Mouse (Mus musculus) embryonic facial prominence, embryonic 13.5 days (tissue): ENCODE measurements around the gene Ptprq. TPM values are rescaled to one million over a fixed set of nuclear protein-coding genes. Genes with fewer than 3 reads are reported as not detected.
A peak's percentile ranks its signal among the peaks of the same experiment; 100 is the strongest.

ENCODE experiments used
- ATAC-seq: fragments of 200-750 bp; cut with Nextera tagmentation; 2 replicates; pipeline ENCODE4 v1.8.0; 2017; ENCODE audit warnings: low read depth; ENCODE audit not compliant: insufficient number of reproducible peaks, insufficient read depth, low FRiP score, low TSS enrichment
- H3K27ac ChIP-seq: fragments of 300-500 bp; sonication (generic); 2 replicates; pipeline ENCODE4 v1.5.1; 2015; ENCODE audit warnings: moderate library complexity, mild to moderate bottlenecking, inconsistent platforms
- H3K27me3 ChIP-seq: fragments of 300-500 bp; sonication (generic); 2 replicates; pipeline ENCODE4 v1.6.1; 2015; ENCODE audit warnings: mild to moderate bottlenecking, inconsistent platforms
- H3K36me3 ChIP-seq: fragments of 300-500 bp; sonication (generic); 2 replicates; pipeline ENCODE4 v1.6.1; 2015; ENCODE audit warnings: mild to moderate bottlenecking, inconsistent platforms
- H3K4me1 ChIP-seq: fragments of 300-500 bp; sonication (generic); 2 replicates; pipeline ENCODE4 v1.6.1; 2015; ENCODE audit warnings: inconsistent platforms
- H3K4me2 ChIP-seq: fragments of 300-500 bp; sonication (generic); 2 replicates; pipeline ENCODE4 v1.6.1; 2015; ENCODE audit warnings: moderate library complexity, mild to moderate bottlenecking, inconsistent platforms
- H3K4me3 ChIP-seq: fragments of 300-500 bp; sonication (generic); 2 replicates; pipeline ENCODE4 v1.5.1; 2015; ENCODE audit warnings: mild to moderate bottlenecking, inconsistent platforms
- H3K9ac ChIP-seq: fragments of 300-500 bp; sonication (generic); 2 replicates; pipeline ENCODE4 v1.6.1; 2015; ENCODE audit warnings: mild to moderate bottlenecking, inconsistent platforms
- H3K9me3 ChIP-seq: fragments of 300-500 bp; sonication (generic); 2 replicates; pipeline ENCODE4 v1.6.1; 2016; ENCODE audit warnings: inconsistent platforms
- WGBS: fragments of 180-500 bp; shearing (Covaris S2); methylation state at CpG from one replicate; pipeline ENCODE4 v1.1.7; 2015; ENCODE audit warnings: mixed read lengths; 5-methylcytosine and 5-hydroxymethylcytosine counted together
- polyA plus RNA-seq: library from polyadenylated mRNA; unstranded; fragments of >200 nt; fragmentation: Nextera tagmentation; extraction: Ambion mirVana; gene quantifications from 2 replicates; pipeline ENCODE4 v1.2.1, GENCODE M21; 2015

Gene Ptprq
- polyA plus RNA-seq, 1 experiment from 2014 or later, result 0.13 TPM

GRCm38 (mm10) chr10:107626648-107627047 lies 93.2 kb downstream of the Ptprq start:
- no peaks in the 10 kb centered on the region for H3K9me3 ChIP-seq
- H3K4me2 ChIP-seq, result no peak overlapping the region
- H3K36me3 ChIP-seq, result no peaks in the 10 kb centered on the region
- no peak overlapping the region for H3K27ac ChIP-seq
- no peak for ATAC-seq
- WGBS, result 48% methylated on average over 1 of the region's 1 CpGs
- H3K27me3 ChIP-seq, result no peaks in the 10 kb centered on the region
- no peaks in the 10 kb centered on the region for H3K4me1 ChIP-seq
- no peak overlapping the region for H3K9ac ChIP-seq
- no peak overlapping the region for H3K4me3 ChIP-seq

- ATAC-seq, result no peak
- H3K4me3 ChIP-seq, result no peak overlapping the region
- no peak overlapping the region for H3K9ac ChIP-seq
- H3K27ac ChIP-seq, result no peak overlapping the region
- no peak overlapping the region for H3K4me2 ChIP-seq
- 78% methylated on average over 4 of the region's 4 CpGs for WGBS
- H3K36me3 ChIP-seq, result no peaks in the 10 kb centered on the region
- no peaks in the 10 kb centered on the region for H3K27me3 ChIP-seq
- H3K9me3 ChIP-seq, result no peaks in the 10 kb centered on the region
- H3K4me1 ChIP-seq, result no peaks in the 10 kb centered on the region
Observed at GRCm38 (mm10) chr10:107624211-107624610, 95.6 kb downstream of the Ptprq start.

- no peak for ATAC-seq
- H3K4me1 ChIP-seq, result no peaks in the 10 kb centered on the region
- H3K36me3 ChIP-seq, result no peaks in the 10 kb centered on the region
- H3K27me3 ChIP-seq, result no peaks in the 10 kb centered on the region
- 19% methylated on average over 2 of the region's 2 CpGs for WGBS
- no peak overlapping the region for H3K9ac ChIP-seq
- no peak overlapping the region for H3K4me3 ChIP-seq
- no peak overlapping the region for H3K27ac ChIP-seq
- H3K9me3 ChIP-seq, result no peaks in the 10 kb centered on the region
- no peak overlapping the region for H3K4me2 ChIP-seq
Observed at GRCm38 (mm10) chr10:107615460-107615859, 104.4 kb downstream of the Ptprq start.

DNA sequence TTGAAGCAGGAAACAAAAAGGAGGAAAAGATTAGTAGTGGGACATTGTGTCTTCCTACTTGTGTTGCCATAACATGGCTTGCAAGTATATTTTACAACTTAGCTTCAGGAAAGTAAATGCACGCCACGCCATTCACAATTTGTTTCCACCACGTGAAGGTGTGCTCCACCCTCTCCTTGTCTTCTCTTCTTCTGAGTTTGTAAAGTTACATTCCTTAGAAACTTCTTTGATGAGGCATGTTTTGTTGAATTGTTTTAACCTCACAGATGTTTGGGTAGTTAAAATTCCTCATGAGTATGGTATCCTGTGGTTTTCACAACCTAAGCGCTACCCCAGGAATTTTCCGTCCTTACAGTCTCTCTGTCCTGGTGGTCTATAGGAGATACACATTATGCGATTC lies 118.5 kb downstream of the Ptprq start:
- Histone ChIP-seq H3K27me3 (no peaks in the 10 kb centered on the region), H3K4me3 (no peak overlapping the region), H3K9ac (no peak overlapping the region), H3K36me3 (no peaks in the 10 kb centered on the region), H3K4me2 (no peak overlapping the region), H3K9me3 (no peaks in the 10 kb centered on the region), H3K4me1 (no peaks in the 10 kb centered on the region; the same call in 1 of the 2 replicates), H3K27ac (no peak overlapping the region)
- 83% methylated on average over 6 of the region's 6 CpGs for WGBS
- no peak for ATAC-seq

DNA sequence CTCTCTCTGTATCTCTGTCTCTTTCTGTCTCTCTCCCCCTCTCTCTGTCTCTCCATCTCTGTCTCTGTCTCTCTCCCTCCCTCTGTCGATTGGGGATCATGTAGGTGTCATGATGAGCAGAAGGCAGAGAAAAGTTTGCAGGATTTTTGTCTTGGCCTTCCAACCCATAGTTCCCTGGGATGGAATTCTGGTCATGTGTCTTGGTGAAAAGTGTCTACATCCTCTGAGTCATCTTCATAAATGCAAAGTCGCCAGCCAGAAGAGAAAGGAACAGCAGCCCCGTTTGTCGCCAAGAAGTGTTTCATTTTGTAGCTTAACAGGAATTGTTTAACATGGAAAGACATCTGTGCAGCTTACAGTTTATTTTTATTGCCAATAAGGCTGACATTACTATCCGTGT lies 136.5 kb downstream of the Ptprq start:
- 75% methylated on average over 5 of the region's 5 CpGs for WGBS
- Histone ChIP-seq H3K4me3 (no peak overlapping the region), H3K27me3 (no peaks in the 10 kb centered on the region), H3K36me3 (no peaks in the 10 kb centered on the region), H3K27ac (no peak overlapping the region), H3K4me2 (no peak overlapping the region), H3K4me1 (no peaks in the 10 kb centered on the region), H3K9ac (no peak overlapping the region), H3K9me3 (no peaks in the 10 kb centered on the region)
- ATAC-seq, result no peak

DNA sequence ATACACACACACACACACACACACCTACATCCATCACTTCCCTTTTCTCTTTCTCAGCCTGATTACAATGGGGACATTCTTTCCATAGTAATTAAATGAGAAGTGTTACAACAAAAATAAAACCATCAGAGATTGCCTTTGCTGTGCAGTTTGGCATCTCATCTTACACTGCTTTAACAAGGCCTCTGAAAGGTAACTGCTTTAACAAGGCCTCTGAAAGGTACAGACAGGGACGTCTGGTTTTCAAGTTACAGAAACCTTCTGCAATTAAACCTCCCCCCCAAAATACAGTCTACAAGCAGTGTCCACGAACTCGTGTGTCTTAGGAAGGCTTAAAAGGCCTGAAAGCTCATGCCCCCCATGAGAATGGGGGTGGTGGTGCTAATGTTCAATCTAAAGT lies 150.8 kb downstream of the Ptprq start:
- Histone ChIP-seq H3K4me1 (no peaks in the 10 kb centered on the region), H3K4me3 (no peak overlapping the region), H3K27me3 (no peaks in the 10 kb centered on the region), H3K4me2 (no peak overlapping the region), H3K36me3 (no peaks in the 10 kb centered on the region), H3K27ac (no peak overlapping the region), H3K9ac (no peak overlapping the region), H3K9me3 (no peaks in the 10 kb centered on the region)
- no peak for ATAC-seq
- 32% methylated on average over 3 of the region's 3 CpGs for WGBS

- Histone ChIP-seq H3K4me1 (no peaks in the 10 kb centered on the region), H3K4me3 (no peak overlapping the region), H3K9me3 (no peaks in the 10 kb centered on the region), H3K9ac (no peak overlapping the region), H3K4me2 (no peak overlapping the region), H3K27ac (no peak overlapping the region), H3K27me3 (no peaks in the 10 kb centered on the region), H3K36me3 (no peaks in the 10 kb centered on the region)
- 77% methylated on average over 4 of the region's 4 CpGs for WGBS
- no peak for ATAC-seq
Observed at GRCm38 (mm10) chr10:107568261-107568660, 151.6 kb downstream of the Ptprq start.

GRCm38 (mm10) chr10:107562875-107563274 lies 157.0 kb downstream of the Ptprq start:
- no peak for ATAC-seq

GRCm38 (mm10) chr10:107560881-107561280 lies 159.0 kb downstream of the Ptprq start:
- no peaks in the 10 kb centered on the region for H3K4me1 ChIP-seq
- no peak overlapping the region for H3K9ac ChIP-seq
- H3K27me3 ChIP-seq, result no peaks in the 10 kb centered on the region
- no peak overlapping the region for H3K27ac ChIP-seq
- H3K4me3 ChIP-seq, result no peak overlapping the region
- no peaks in the 10 kb centered on the region for H3K36me3 ChIP-seq
- no peak overlapping the region for H3K4me2 ChIP-seq
- H3K9me3 ChIP-seq, result no peaks in the 10 kb centered on the region
- ATAC-seq, result no peak

More at GRCm38 (mm10) chr10:107562875-107563274, 157.0 kb downstream of the Ptprq start:
- no peaks in the 10 kb centered on the region for H3K27me3 ChIP-seq
- no peaks in the 10 kb centered on the region for H3K9me3 ChIP-seq
- no peak overlapping the region for H3K4me3 ChIP-seq
- no peak overlapping the region for H3K27ac ChIP-seq
- 8% methylated on average over 13 of the region's 13 CpGs for WGBS
- H3K9ac ChIP-seq, result no peak overlapping the region
- no peaks in the 10 kb centered on the region for H3K4me1 ChIP-seq
- peak overlapping the region; percentile 14; the same call in 1 of the 2 replicates for H3K4me2 ChIP-seq
- H3K36me3 ChIP-seq, result no peaks in the 10 kb centered on the region

DNA sequence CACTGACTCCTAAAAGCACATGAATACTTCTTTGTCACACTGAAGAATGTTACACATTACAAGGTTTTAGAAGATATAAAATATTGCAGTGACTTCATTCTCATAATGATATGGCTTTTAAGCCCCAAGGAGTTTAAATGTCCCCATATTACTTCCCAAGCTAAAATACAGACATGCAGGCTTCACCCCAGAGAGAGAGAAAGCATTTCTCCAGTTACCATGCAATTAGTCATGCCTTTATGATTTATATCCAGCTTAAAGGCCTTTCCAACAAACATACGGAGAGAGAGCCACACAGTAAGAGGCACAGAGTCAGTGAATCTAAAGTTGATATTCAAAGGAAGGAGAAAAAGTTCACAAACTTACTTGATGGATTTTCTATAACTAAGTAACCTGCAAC lies 176.8 kb downstream of the Ptprq start:
- no peak overlapping the region for H3K4me2 ChIP-seq
- no peak overlapping the region for H3K27ac ChIP-seq
- H3K36me3 ChIP-seq, result no peaks in the 10 kb centered on the region
- H3K9ac ChIP-seq, result no peak overlapping the region
- H3K4me1 ChIP-seq, result peaks cover 4% of the 10 kb centered on the region
- ATAC-seq, result no peak
- H3K9me3 ChIP-seq, result no peaks in the 10 kb centered on the region
- no peak overlapping the region for H3K4me3 ChIP-seq
- WGBS, result 15% methylated on average over 1 of the region's 1 CpGs
- H3K27me3 ChIP-seq, result no peaks in the 10 kb centered on the region

- no peak overlapping the region for H3K27ac ChIP-seq
- no peak overlapping the region for H3K9ac ChIP-seq
- H3K9me3 ChIP-seq, result no peaks in the 10 kb centered on the region
- no peak overlapping the region for H3K4me3 ChIP-seq
- WGBS, result 67% methylated on average over 1 of the region's 1 CpGs
- no peak for ATAC-seq
- no peaks in the 10 kb centered on the region for H3K27me3 ChIP-seq
- no peaks in the 10 kb centered on the region for H3K4me1 ChIP-seq
- H3K36me3 ChIP-seq, result no peaks in the 10 kb centered on the region
- no peak overlapping the region for H3K4me2 ChIP-seq
Observed at GRCm38 (mm10) chr10:107528758-107529157, 191.1 kb downstream of the Ptprq start.

DNA sequence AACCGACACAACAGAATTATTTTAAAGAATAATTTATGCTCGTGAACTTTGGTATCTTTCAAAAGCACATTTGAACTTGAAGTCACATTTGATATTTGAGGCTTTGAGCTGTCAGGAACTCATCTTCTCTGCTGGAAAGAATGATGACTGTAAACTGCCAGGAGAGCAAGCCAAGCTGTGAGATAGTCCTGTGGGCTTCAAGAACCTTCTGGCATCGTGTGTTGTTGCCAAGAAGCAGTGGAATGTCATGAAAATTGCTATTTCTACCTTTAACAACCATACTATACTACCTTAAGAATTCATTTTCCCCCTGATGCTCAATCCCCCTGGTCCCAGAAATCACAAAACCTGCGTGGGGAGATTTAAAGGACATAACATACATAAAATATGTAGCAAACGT lies 200.6 kb downstream of the Ptprq start:
- no peak overlapping the region for H3K27ac ChIP-seq
- no peak overlapping the region for H3K4me3 ChIP-seq
- H3K4me2 ChIP-seq, result no peak overlapping the region
- H3K36me3 ChIP-seq, result no peaks in the 10 kb centered on the region
- H3K9me3 ChIP-seq, result no peaks in the 10 kb centered on the region
- no peaks in the 10 kb centered on the region; the same call in 1 of the 2 replicates for H3K27me3 ChIP-seq
- WGBS, result 75% methylated on average over 5 of the region's 5 CpGs
- ATAC-seq, result no peak
- H3K9ac ChIP-seq, result no peak overlapping the region
- H3K4me1 ChIP-seq, result no peaks in the 10 kb centered on the region

DNA sequence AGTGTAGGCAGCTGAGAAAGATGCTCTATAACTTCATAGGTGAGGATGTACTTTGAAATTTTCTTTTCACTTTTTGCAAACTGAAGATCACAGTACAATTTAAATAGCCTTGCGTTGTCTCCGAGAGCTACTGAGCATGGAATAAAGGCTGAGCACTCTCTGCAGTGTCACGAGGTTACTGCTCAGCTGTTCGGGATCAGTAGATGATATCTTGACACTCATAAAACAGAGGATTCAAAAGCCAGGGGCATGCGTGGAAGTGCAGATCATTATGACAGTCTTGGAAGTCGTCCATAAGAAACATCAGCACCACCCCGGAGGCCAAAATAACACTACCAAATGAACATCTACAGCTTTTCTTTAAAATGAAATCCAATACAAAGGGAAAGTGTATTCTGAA lies 203.2 kb downstream of the Ptprq start:
- WGBS, result 70% methylated on average over 7 of the region's 7 CpGs
- Histone ChIP-seq H3K27ac (no peak overlapping the region), H3K4me3 (no peak overlapping the region), H3K27me3 (no peaks in the 10 kb centered on the region; the same call in 1 of the 2 replicates), H3K36me3 (no peaks in the 10 kb centered on the region), H3K9me3 (no peaks in the 10 kb centered on the region), H3K9ac (no peak overlapping the region), H3K4me1 (no peaks in the 10 kb centered on the region), H3K4me2 (no peak overlapping the region)
- ATAC-seq, result no peak
